Mouse (Mus musculus) megakaryocyte, embryonic 14.5 days (primary cell): ENCODE measurements at regions not wholly inside any gene's neighbourhood (a gene's known extent, or its start where the extent isn't known, plus 50 kb on each side); places are given as distances from the start of the nearest gene placed in this dataset.

Experiments
- FLI1 ChIP-seq: IDR thresholded peaks from 2 replicates; pipeline ENCODE4 v1.6.1; 2012; ENCODE audit warnings: low read length, inconsistent platforms, mixed read lengths
- GATA1 ChIP-seq: IDR thresholded peaks from 3 replicates; pipeline ENCODE4 v1.6.1; 2012; ENCODE audit warnings: mixed read lengths, low read length, inconsistent platforms, borderline replicate concordance

GRCm38 (mm10) chr3:115553848-115554515 is 160.9 kb downstream of the S1pr1 start:
- no peak for TF ChIP-seq GATA1
- TF ChIP-seq FLI1 = no peak
